Mouse (Mus musculus): ENCODE measurements around the gene Plcb2. TPM values are rescaled to one million over a fixed set of nuclear protein-coding genes. Genes with fewer than 3 reads are reported as not detected.

Plcb2 gene
- polyA plus RNA-seq, 2 experiments: 0.74 to 2.1 TPM

DNA sequence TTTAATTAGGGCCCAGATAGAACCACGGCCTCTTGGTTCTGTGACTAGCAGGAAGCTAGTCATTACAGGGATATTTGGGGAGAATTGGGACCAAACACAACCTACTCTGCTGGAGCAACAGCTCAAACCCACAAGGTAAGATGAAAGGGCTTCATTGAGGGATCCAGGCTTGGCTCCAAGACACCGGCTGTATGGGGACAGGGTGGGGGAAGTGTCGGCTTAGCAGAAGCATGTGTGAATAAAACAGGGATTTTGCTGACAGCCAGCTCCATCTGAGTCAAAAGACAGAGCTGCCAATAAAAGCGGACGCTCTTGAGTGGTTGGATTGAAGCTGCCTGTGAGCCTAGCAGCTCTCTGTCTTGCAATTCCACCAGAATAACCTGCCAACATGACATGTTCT lies 5.1 kb upstream of the Plcb2 start:
- 0 out of 2 replicates have a peak, but pooled peaks cover 4% of the 10 kb centered on the region for H3K27me3 ChIP-seq (ENCODE audit: control insufficient read depth, insufficient read depth, low read length)
- no peaks in the 10 kb centered on the region for H3K36me3 ChIP-seq (ENCODE audit: control insufficient read depth, insufficient read depth, low read length)
- H3K4me2 ChIP-seq (replicated peaks; ENCODE audit: low read depth, low read length, severe bottlenecking): no peak overlapping the region
- 33% methylated on average over 5 of the region's 5 CpGs for WGBS
- no peaks in the 10 kb centered on the region for H3K9me3 ChIP-seq (ENCODE audit: control insufficient read depth, low read length)
- no peak overlapping the region for H3K9ac ChIP-seq (ENCODE audit: low read depth, low read length, severe bottlenecking)
- H3K4me1 ChIP-seq (ENCODE audit: control insufficient read depth, insufficient read depth, low read length): peaks cover 5% of the 10 kb centered on the region
- H3K4me3 ChIP-seq (replicated peaks; ENCODE audit: low read length): no peak overlapping the region
- no peak for DNase-seq (ENCODE audit: low spot score)
- H3K27ac ChIP-seq (replicated peaks; ENCODE audit: low read depth, low read length): no peak overlapping the region
- no peak for ATAC-seq (ENCODE audit: low FRiP score, low read depth)
- no peak for TF ChIP-seq POLR2A (IDR thresholded peaks at IDR 0.05; ENCODE audit: borderline replicate concordance, extremely low read depth, insufficient read depth, insufficient read length)

DNA sequence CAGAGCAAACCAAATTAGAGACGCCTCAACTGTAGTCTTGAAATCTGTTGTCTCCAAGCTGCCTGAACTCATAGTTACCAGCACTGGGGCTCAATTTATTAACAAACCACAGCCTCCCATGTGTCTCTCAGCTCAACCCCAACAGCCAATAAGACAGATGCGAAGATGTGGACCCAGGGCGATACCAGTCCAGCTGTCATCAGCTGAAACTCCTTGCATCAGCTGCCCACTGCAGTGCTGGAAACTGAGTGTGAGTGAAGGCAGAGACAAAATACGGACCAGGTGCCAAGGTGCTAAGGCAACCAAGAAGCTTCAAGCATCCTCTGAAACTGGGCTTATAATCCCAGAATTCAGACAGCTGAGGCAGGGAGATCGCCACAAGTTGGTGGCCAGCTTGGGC lies 3.7 kb upstream of the Plcb2 start:
- no peak for TF ChIP-seq POLR2A (IDR thresholded peaks at IDR 0.05; ENCODE audit: borderline replicate concordance, extremely low read depth, insufficient read depth, insufficient read length)
- 84% methylated on average over 5 of the region's 5 CpGs for WGBS

DNA sequence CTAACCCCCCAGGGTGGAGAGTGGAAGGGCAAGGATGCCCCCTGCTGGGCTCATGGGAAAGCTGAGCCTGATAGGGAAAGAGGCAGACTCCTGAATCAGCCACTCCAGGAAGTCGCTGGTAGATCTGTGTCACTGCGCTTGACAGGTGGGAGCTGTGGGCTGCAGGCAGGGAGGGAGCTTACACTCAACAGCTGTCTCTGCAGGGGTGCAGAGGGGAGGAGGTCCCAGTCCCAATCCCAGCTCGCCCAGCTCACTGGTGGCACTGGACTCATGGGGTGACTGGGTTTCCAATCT lies 2.3 kb upstream of the Plcb2 start:
- H3K9me3 ChIP-seq (ENCODE audit: control insufficient read depth, low read length): no peaks in the 10 kb centered on the region
- H3K4me1 ChIP-seq (ENCODE audit: control insufficient read depth, insufficient read depth, low read length): peaks cover 10% of the 10 kb centered on the region
- H3K36me3 ChIP-seq (ENCODE audit: control insufficient read depth, insufficient read depth, low read length): no peaks in the 10 kb centered on the region
- DNase-seq (ENCODE audit: low spot score) (peak; percentile 74), ATAC-seq (ENCODE audit: low FRiP score, low read depth) (0 out of 2 replicates have a peak, but pooled peaks have one; percentile 34)
- 7% methylated on average over 3 of the region's 3 CpGs for WGBS
- TF ChIP-seq POLR2A (IDR thresholded peaks at IDR 0.05; ENCODE audit: borderline replicate concordance, extremely low read depth, insufficient read depth, insufficient read length): no peak
- H3K4me3 ChIP-seq (replicated peaks; ENCODE audit: low read length): no peak overlapping the region
- 0 out of 2 replicates have a peak, but pooled peaks cover 4% of the 10 kb centered on the region for H3K27me3 ChIP-seq (ENCODE audit: control insufficient read depth, insufficient read depth, low read length)
- H3K9ac ChIP-seq (ENCODE audit: low read depth, low read length, severe bottlenecking): no peak overlapping the region
- no peak overlapping the region for H3K4me2 ChIP-seq (replicated peaks; ENCODE audit: low read depth, low read length, severe bottlenecking)
- H3K27ac ChIP-seq (replicated peaks; ENCODE audit: low read depth, low read length): no peak overlapping the region

More for the DNA sequence above, 3.7 kb upstream of the Plcb2 start:
- Histone ChIP-seq H3K4me3 (replicated peaks; ENCODE audit: low read length) (no peak overlapping the region), H3K4me1 (ENCODE audit: control insufficient read depth, insufficient read depth, low read length) (peaks cover 10% of the 10 kb centered on the region), H3K4me2 (replicated peaks; ENCODE audit: low read depth, low read length, severe bottlenecking) (no peak overlapping the region), H3K9me3 (ENCODE audit: control insufficient read depth, low read length) (no peaks in the 10 kb centered on the region), H3K27me3 (ENCODE audit: control insufficient read depth, insufficient read depth, low read length) (0 out of 2 replicates have a peak, but pooled peaks cover 4% of the 10 kb centered on the region), H3K9ac (ENCODE audit: low read depth, low read length, severe bottlenecking) (no peak overlapping the region), H3K36me3 (ENCODE audit: control insufficient read depth, insufficient read depth, low read length) (no peaks in the 10 kb centered on the region), H3K27ac (replicated peaks; ENCODE audit: low read depth, low read length) (no peak overlapping the region)
- DNase-seq (ENCODE audit: low spot score): no peak
- ATAC-seq (ENCODE audit: low FRiP score, low read depth): no peak

DNA sequence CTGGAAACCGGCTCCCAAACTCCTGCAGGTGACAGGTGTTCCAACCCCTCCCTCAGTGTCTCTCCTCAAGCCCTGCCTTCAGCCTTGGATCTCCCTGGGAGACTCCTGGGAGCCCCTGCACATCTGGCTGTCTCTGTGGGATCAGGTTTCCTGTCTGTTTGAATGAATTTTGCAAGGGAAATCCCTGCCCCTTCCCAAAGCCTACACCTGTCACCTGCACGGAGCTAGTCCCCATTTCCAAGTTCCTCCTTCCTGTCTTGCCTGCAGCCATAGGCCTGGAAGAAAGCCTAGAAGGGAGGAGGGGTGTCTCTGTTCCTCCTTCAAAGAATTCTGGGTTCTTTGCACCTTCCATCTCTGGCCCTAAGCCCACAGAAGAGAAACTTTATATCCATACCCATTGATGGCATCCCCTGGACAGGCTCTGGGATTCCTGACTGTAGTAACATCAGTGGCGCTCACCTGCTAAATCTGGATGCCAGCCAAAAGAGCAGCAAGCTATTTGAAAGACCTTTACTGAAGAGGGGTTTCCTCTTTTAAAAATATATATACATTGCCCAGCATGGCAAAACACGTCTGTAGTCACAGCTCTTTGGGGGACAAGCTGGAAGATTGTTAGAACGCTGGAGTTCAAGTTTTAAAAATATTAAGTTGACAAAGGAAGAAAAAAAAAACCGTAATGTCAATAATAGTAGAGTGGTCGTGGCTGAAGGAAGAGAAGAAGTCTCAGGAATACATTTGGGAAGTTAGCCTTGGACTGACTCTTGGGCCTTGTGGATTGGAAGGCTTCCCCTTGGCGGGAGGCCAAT lies 1.8 kb upstream of the Plcb2 start:
- H3K9ac ChIP-seq (ENCODE audit: low read depth, low read length, severe bottlenecking): no peak overlapping the region
- no peak overlapping the region for H3K4me3 ChIP-seq (replicated peaks; ENCODE audit: low read length)
- no peak for TF ChIP-seq POLR2A (IDR thresholded peaks at IDR 0.05; ENCODE audit: borderline replicate concordance, extremely low read depth, insufficient read depth, insufficient read length)
- H3K4me2 ChIP-seq (replicated peaks; ENCODE audit: low read depth, low read length, severe bottlenecking): no peak overlapping the region
- no peaks in the 10 kb centered on the region for H3K9me3 ChIP-seq (ENCODE audit: control insufficient read depth, low read length)
- no peak for DNase-seq (ENCODE audit: low spot score)
- H3K36me3 ChIP-seq (ENCODE audit: control insufficient read depth, insufficient read depth, low read length): no peaks in the 10 kb centered on the region
- H3K27me3 ChIP-seq (ENCODE audit: control insufficient read depth, insufficient read depth, low read length): 0 out of 2 replicates have a peak, but pooled peaks cover 4% of the 10 kb centered on the region
- H3K4me1 ChIP-seq (ENCODE audit: control insufficient read depth, insufficient read depth, low read length): peaks cover 10% of the 10 kb centered on the region
- no peak for ATAC-seq (ENCODE audit: low FRiP score, low read depth)
- H3K27ac ChIP-seq (replicated peaks; ENCODE audit: low read depth, low read length): no peak overlapping the region
- 24% methylated on average over 8 of the region's 8 CpGs for WGBS

DNA sequence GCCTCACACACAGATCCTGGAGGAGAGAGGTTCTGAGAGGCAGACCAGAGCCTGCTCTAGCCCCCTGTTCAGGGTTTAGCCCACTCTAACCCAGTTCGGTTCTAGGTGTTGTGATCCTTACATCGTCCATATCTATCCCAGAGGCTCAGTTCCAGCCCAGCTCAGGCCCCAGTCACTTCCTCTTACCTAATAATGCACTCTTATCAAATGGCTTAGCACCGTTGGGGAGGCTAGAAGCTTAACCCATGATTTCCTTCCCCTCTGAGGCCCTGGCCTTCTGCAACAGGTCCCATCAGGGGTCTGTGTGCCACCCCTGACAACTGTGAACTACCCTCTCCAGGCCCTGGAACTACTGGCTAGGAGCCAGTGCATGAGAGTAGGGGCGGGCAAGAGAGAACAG lies 956 bp upstream of the Plcb2 start:
- Histone ChIP-seq H3K36me3 (ENCODE audit: control insufficient read depth, insufficient read depth, low read length) (no peaks in the 10 kb centered on the region), H3K9ac (ENCODE audit: low read depth, low read length, severe bottlenecking) (no peak overlapping the region), H3K4me2 (replicated peaks; ENCODE audit: low read depth, low read length, severe bottlenecking) (no peak overlapping the region), H3K27me3 (ENCODE audit: control insufficient read depth, insufficient read depth, low read length) (0 out of 2 replicates have a peak, but pooled peaks cover 4% of the 10 kb centered on the region), H3K4me3 (replicated peaks; ENCODE audit: low read length) (no peak overlapping the region), H3K9me3 (ENCODE audit: control insufficient read depth, low read length) (no peaks in the 10 kb centered on the region), H3K27ac (replicated peaks; ENCODE audit: low read depth, low read length) (no peak overlapping the region), H3K4me1 (ENCODE audit: control insufficient read depth, insufficient read depth, low read length) (peaks cover 10% of the 10 kb centered on the region)
- ATAC-seq (ENCODE audit: low FRiP score, low read depth) (no peak), DNase-seq (ENCODE audit: low spot score) (no peak)
- 45% methylated on average over 4 of the region's 4 CpGs for WGBS
- no peak for TF ChIP-seq POLR2A (IDR thresholded peaks at IDR 0.05; ENCODE audit: borderline replicate concordance, extremely low read depth, insufficient read depth, insufficient read length)
